Mouse (Mus musculus): ENCODE measurements around the gene Cirbp.

GRCm38 (mm10) chr10:80135641-80136040 is 30.1 kb upstream of the Cirbp start:
- TF ChIP-seq CTCF (IDR thresholded peaks at IDR 0.05; ENCODE audit: insufficient read depth, low read length) (no peak), POLR2A (IDR thresholded peaks at IDR 0.05; ENCODE audit: borderline replicate concordance, extremely low read depth, low read depth, low read length) (no peak)
